Mouse (Mus musculus) subcutaneous adipose tissue, adult 2 months (tissue): ENCODE measurements around the gene Itgb3. TPM values are rescaled to one million over a fixed set of nuclear protein-coding genes. Genes with fewer than 3 reads are reported as not detected.

ENCODE experiments used
- polyA plus RNA-seq: library from polyadenylated mRNA; depleted of rRNA; stranded (reverse); fragments of >200 nt; gene quantifications from 2 replicates; pipeline ENCODE4 v1.2.3, GENCODE M21; 2012; ENCODE audit warnings: low replicate concordance; rRNA removed

Itgb3 gene
- polyA plus RNA-seq: 4.6 and 30.3 TPM in 2 replicates

DNA sequence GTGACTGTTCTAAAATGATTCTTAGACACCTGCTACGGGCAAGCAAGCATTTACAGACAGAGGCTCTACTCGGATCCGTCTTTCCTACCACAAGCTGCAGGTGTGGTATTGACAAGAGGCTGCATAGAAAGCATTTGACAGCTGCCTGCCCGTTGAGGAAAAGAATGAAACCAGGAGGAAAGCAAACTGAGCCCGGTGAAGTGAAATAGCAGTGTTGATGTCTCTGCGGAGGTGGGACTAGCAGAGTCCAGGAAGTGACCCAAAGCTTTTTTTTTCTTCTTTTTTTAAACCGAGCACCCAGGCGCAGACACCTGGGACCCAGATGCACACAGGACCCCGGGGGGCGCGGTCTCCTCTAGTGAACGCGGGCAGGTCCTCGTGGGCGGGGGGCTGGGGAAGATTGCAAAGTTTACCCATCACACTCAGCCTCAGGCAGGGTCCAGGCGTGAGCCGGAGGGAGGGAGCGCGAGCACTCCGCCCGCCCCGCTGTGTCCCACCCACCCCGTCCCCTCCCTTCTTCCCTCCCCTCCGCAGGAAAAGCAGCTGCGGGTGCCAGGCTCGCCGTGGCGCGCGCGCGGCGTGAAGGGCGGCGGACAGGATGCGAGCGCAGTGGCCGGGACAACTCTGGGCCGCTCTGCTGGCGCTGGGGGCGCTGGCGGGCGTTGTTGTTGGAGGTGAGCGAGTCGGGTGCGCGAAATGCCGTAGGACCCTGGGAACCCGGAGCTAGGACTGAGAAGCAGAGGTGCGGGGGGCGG is at the start of gene Itgb3:
TSS of gene Itgb3 (plus strand) at position 510 of the 755 bp plus-strand sequence.

GRCm38 (mm10) chr11:104685548-104685947 is 77.7 kb downstream of the Itgb3 start, which contains the start of gene Gm11639:
Gene Gm11639 (plus strand): TSS chr11:104685707.

Other genes starting within 250 kb of the Itgb3 start
- gene Kansl1, start 139.1 kb upstream of the Itgb3 start, polyA plus RNA-seq: 52.2 and 93.6 TPM in 2 replicates
- 13.3 and 13.7 TPM in 2 replicates for gene Cdc27, start 57.4 kb upstream of the Itgb3 start, polyA plus RNA-seq
- gene Myl4, start 57.3 kb upstream of the Itgb3 start, polyA plus RNA-seq: 11.3 and 19.6 TPM in 2 replicates
- gene Gm11639, start 77.7 kb downstream of the Itgb3 start, polyA plus RNA-seq: 0.05 TPM in 1 of 2 replicates, not detected in the other